Mouse (Mus musculus): ENCODE results near the gene Nr3c2. TPM values are rescaled to one million over a fixed set of nuclear protein-coding genes. Genes with fewer than 3 reads are reported as not detected.

The Nr3c2 gene
- polyA plus RNA-seq, 1 experiment from 2014 or later: 0.62 TPM

GRCm38 (mm10) chr8:77055492-77056021 lies 156.3 kb downstream of the Nr3c2 start:
- H3K4me2 ChIP-seq: no peak overlapping the region
- H3K9me3 ChIP-seq (replicated peaks; ENCODE audit: control insufficient read depth, low read length): no peaks in the 10 kb centered on the region
- WGBS (ENCODE audit: insufficient replicate concordance): 93% methylated on average over 3 of the region's 3 CpGs
- no peaks in the 10 kb centered on the region for H3K4me1 ChIP-seq (ENCODE audit: control insufficient read depth, insufficient read depth, low read length)
- H3K36me3 ChIP-seq (ENCODE audit: control insufficient read depth, insufficient read depth, low read length): no peaks in the 10 kb centered on the region
- no peaks in the 10 kb centered on the region for H3K27me3 ChIP-seq (ENCODE audit: control insufficient read depth, insufficient read depth, low read length)
- no peak overlapping the region for H3K27ac ChIP-seq (ENCODE audit: low read depth, low read length)
- H3K9ac ChIP-seq (ENCODE audit: low read depth, low read length): no peak overlapping the region
- ATAC-seq (replicated peaks; ENCODE audit: insufficient number of reproducible peaks, low FRiP score, low TSS enrichment): no peak
- no peak overlapping the region for H3K4me3 ChIP-seq (ENCODE audit: low read depth, low read length)

- H3K27ac ChIP-seq (ENCODE audit: low read depth, low read length): no peak overlapping the region
- H3K4me1 ChIP-seq (ENCODE audit: control insufficient read depth, insufficient read depth, low read length): no peaks in the 10 kb centered on the region
- no peak overlapping the region for H3K9ac ChIP-seq (ENCODE audit: low read depth, low read length)
- no peaks in the 10 kb centered on the region for H3K27me3 ChIP-seq (ENCODE audit: control insufficient read depth, insufficient read depth, low read length)
- H3K4me2 ChIP-seq: no peak overlapping the region
- no peak for ATAC-seq (replicated peaks; ENCODE audit: insufficient number of reproducible peaks, low FRiP score, low TSS enrichment)
- no peaks in the 10 kb centered on the region for H3K9me3 ChIP-seq (replicated peaks; ENCODE audit: control insufficient read depth, low read length)
- no peak overlapping the region for H3K4me3 ChIP-seq (ENCODE audit: low read depth, low read length)
- 92% methylated on average over 6 of the region's 6 CpGs for WGBS (ENCODE audit: insufficient replicate concordance)
- H3K36me3 ChIP-seq (ENCODE audit: control insufficient read depth, insufficient read depth, low read length): no peaks in the 10 kb centered on the region
Measured at GRCm38 (mm10) chr8:77056853-77057252, 157.6 kb downstream of the Nr3c2 start.

GRCm38 (mm10) chr8:77082687-77083086 lies 183.4 kb downstream of the Nr3c2 start:
- 81% methylated on average over 4 of the region's 4 CpGs for WGBS (ENCODE audit: insufficient replicate concordance)
- no peaks in the 10 kb centered on the region for H3K4me1 ChIP-seq (ENCODE audit: control insufficient read depth, insufficient read depth, low read length)
- H3K4me2 ChIP-seq: no peak overlapping the region
- no peaks in the 10 kb centered on the region for H3K9me3 ChIP-seq (replicated peaks; ENCODE audit: control insufficient read depth, low read length)
- no peak overlapping the region for H3K9ac ChIP-seq (ENCODE audit: low read depth, low read length)
- H3K27me3 ChIP-seq (ENCODE audit: control insufficient read depth, insufficient read depth, low read length): no peaks in the 10 kb centered on the region
- H3K36me3 ChIP-seq (ENCODE audit: control insufficient read depth, insufficient read depth, low read length): no peaks in the 10 kb centered on the region
- H3K4me3 ChIP-seq (ENCODE audit: low read depth, low read length): no peak overlapping the region
- ATAC-seq (replicated peaks; ENCODE audit: insufficient number of reproducible peaks, low FRiP score, low TSS enrichment): no peak
- no peak overlapping the region for H3K27ac ChIP-seq (ENCODE audit: low read depth, low read length)

GRCm38 (mm10) chr8:77086036-77086435 lies 186.8 kb downstream of the Nr3c2 start:
- Histone ChIP-seq H3K9me3 (replicated peaks; ENCODE audit: control insufficient read depth, low read length) (no peaks in the 10 kb centered on the region), H3K9ac (ENCODE audit: low read depth, low read length) (no peak overlapping the region), H3K36me3 (ENCODE audit: control insufficient read depth, insufficient read depth, low read length) (no peaks in the 10 kb centered on the region), H3K4me2 (no peak overlapping the region), H3K4me3 (ENCODE audit: low read depth, low read length) (no peak overlapping the region), H3K4me1 (ENCODE audit: control insufficient read depth, insufficient read depth, low read length) (no peaks in the 10 kb centered on the region), H3K27me3 (ENCODE audit: control insufficient read depth, insufficient read depth, low read length) (no peaks in the 10 kb centered on the region), H3K27ac (ENCODE audit: low read depth, low read length) (no peak overlapping the region)
- no peak for ATAC-seq (replicated peaks; ENCODE audit: insufficient number of reproducible peaks, low FRiP score, low TSS enrichment)
- WGBS (ENCODE audit: insufficient replicate concordance): 78% methylated on average over 8 of the region's 8 CpGs

- Histone ChIP-seq H3K27ac (ENCODE audit: low read depth, low read length) (no peak overlapping the region), H3K36me3 (ENCODE audit: control insufficient read depth, insufficient read depth, low read length) (no peaks in the 10 kb centered on the region), H3K4me2 (no peak overlapping the region), H3K4me3 (ENCODE audit: low read depth, low read length) (no peak overlapping the region), H3K4me1 (ENCODE audit: control insufficient read depth, insufficient read depth, low read length) (no peaks in the 10 kb centered on the region), H3K27me3 (ENCODE audit: control insufficient read depth, insufficient read depth, low read length) (no peaks in the 10 kb centered on the region), H3K9ac (ENCODE audit: low read depth, low read length) (no peak overlapping the region), H3K9me3 (replicated peaks; ENCODE audit: control insufficient read depth, low read length) (no peaks in the 10 kb centered on the region)
- 54% methylated on average over 4 of the region's 4 CpGs for WGBS (ENCODE audit: insufficient replicate concordance)
- no peak for ATAC-seq (replicated peaks; ENCODE audit: insufficient number of reproducible peaks, low FRiP score, low TSS enrichment)
Measured at GRCm38 (mm10) chr8:77096721-77097120, 197.5 kb downstream of the Nr3c2 start.

- Histone ChIP-seq H3K27me3 (ENCODE audit: control insufficient read depth, insufficient read depth, low read length) (no peaks in the 10 kb centered on the region), H3K27ac (ENCODE audit: low read depth, low read length) (no peak overlapping the region), H3K4me2 (no peak overlapping the region), H3K4me1 (ENCODE audit: control insufficient read depth, insufficient read depth, low read length) (no peaks in the 10 kb centered on the region), H3K36me3 (ENCODE audit: control insufficient read depth, insufficient read depth, low read length) (no peaks in the 10 kb centered on the region), H3K9me3 (replicated peaks; ENCODE audit: control insufficient read depth, low read length) (no peaks in the 10 kb centered on the region), H3K9ac (ENCODE audit: low read depth, low read length) (no peak overlapping the region), H3K4me3 (ENCODE audit: low read depth, low read length) (no peak overlapping the region)
- WGBS (ENCODE audit: insufficient replicate concordance): 80% methylated on average over 10 of the region's 10 CpGs
- no peak for ATAC-seq (replicated peaks; ENCODE audit: insufficient number of reproducible peaks, low FRiP score, low TSS enrichment)
Measured at GRCm38 (mm10) chr8:77098101-77098500, 198.9 kb downstream of the Nr3c2 start.

- H3K4me1 ChIP-seq (ENCODE audit: control insufficient read depth, insufficient read depth, low read length): no peaks in the 10 kb centered on the region
- H3K27ac ChIP-seq (ENCODE audit: low read depth, low read length): no peak overlapping the region
- H3K36me3 ChIP-seq (ENCODE audit: control insufficient read depth, insufficient read depth, low read length): no peaks in the 10 kb centered on the region
- 82% methylated on average over 2 of the region's 2 CpGs for WGBS (ENCODE audit: insufficient replicate concordance)
- H3K27me3 ChIP-seq (ENCODE audit: control insufficient read depth, insufficient read depth, low read length): no peaks in the 10 kb centered on the region
- H3K9ac ChIP-seq (ENCODE audit: low read depth, low read length): no peak overlapping the region
- no peaks in the 10 kb centered on the region for H3K9me3 ChIP-seq (replicated peaks; ENCODE audit: control insufficient read depth, low read length)
- no peak for ATAC-seq (replicated peaks; ENCODE audit: insufficient number of reproducible peaks, low FRiP score, low TSS enrichment)
- H3K4me2 ChIP-seq: no peak overlapping the region
- H3K4me3 ChIP-seq (ENCODE audit: low read depth, low read length): no peak overlapping the region
Measured at GRCm38 (mm10) chr8:77100370-77100769, 201.1 kb downstream of the Nr3c2 start.

GRCm38 (mm10) chr8:77102879-77103278 lies 203.6 kb downstream of the Nr3c2 start:
- Histone ChIP-seq H3K36me3 (ENCODE audit: control insufficient read depth, insufficient read depth, low read length) (no peaks in the 10 kb centered on the region), H3K4me3 (ENCODE audit: low read depth, low read length) (no peak overlapping the region), H3K27me3 (ENCODE audit: control insufficient read depth, insufficient read depth, low read length) (no peaks in the 10 kb centered on the region), H3K4me2 (no peak overlapping the region), H3K9me3 (replicated peaks; ENCODE audit: control insufficient read depth, low read length) (no peaks in the 10 kb centered on the region), H3K4me1 (ENCODE audit: control insufficient read depth, insufficient read depth, low read length) (no peaks in the 10 kb centered on the region), H3K9ac (ENCODE audit: low read depth, low read length) (no peak overlapping the region), H3K27ac (ENCODE audit: low read depth, low read length) (no peak overlapping the region)
- no peak for ATAC-seq (replicated peaks; ENCODE audit: insufficient number of reproducible peaks, low FRiP score, low TSS enrichment)
- WGBS (ENCODE audit: insufficient replicate concordance): 75% methylated on average over 7 of the region's 7 CpGs

GRCm38 (mm10) chr8:77112719-77113118 lies 213.5 kb downstream of the Nr3c2 start:
- ATAC-seq (replicated peaks; ENCODE audit: insufficient number of reproducible peaks, low FRiP score, low TSS enrichment): no peak
- H3K9ac ChIP-seq (ENCODE audit: low read depth, low read length): no peak overlapping the region
- WGBS (ENCODE audit: insufficient replicate concordance): 81% methylated on average over 2 of the region's 2 CpGs
- H3K36me3 ChIP-seq (ENCODE audit: control insufficient read depth, insufficient read depth, low read length): no peaks in the 10 kb centered on the region
- no peaks in the 10 kb centered on the region for H3K27me3 ChIP-seq (ENCODE audit: control insufficient read depth, insufficient read depth, low read length)
- no peak overlapping the region for H3K27ac ChIP-seq (ENCODE audit: low read depth, low read length)
- H3K4me3 ChIP-seq (ENCODE audit: low read depth, low read length): no peak overlapping the region
- no peaks in the 10 kb centered on the region for H3K9me3 ChIP-seq (replicated peaks; ENCODE audit: control insufficient read depth, low read length)
- H3K4me1 ChIP-seq (ENCODE audit: control insufficient read depth, insufficient read depth, low read length): no peaks in the 10 kb centered on the region
- H3K4me2 ChIP-seq: no peak overlapping the region

Measured in heart, embryonic 11.5 days (tissue).